Mouse (Mus musculus) CH12.LX (cell line): ENCODE results near the gene Ms4a14. TPM values are rescaled to one million over a fixed set of nuclear protein-coding genes. Genes with fewer than 3 reads are reported as not detected.
"Not testable (repeated sequence)": the region's sequence is repeated elsewhere in the genome, so short reads cannot be mapped to it uniquely, and the experiment has no call there.

Experiments
- DNase-seq: peaks from one replicate; pipeline ENCODE4 v3.0.0-alpha.2; 2013; ENCODE audit errors: extremely low read depth
- H3K27ac ChIP-seq: 2 replicates; pipeline ENCODE4 v1.5.1; 2012; ENCODE audit warnings: low read depth, mild to moderate bottlenecking, control low read depth, moderate library complexity; ENCODE audit not compliant: insufficient read depth
- H3K27me3 ChIP-seq: replicated peaks from 2 replicates; pipeline ENCODE3; 2012; ENCODE audit warnings: inconsistent platforms
- H3K36me3 ChIP-seq, 2 experiments: replicated peaks in 1 of 2; 2 replicates each; pipeline versions ENCODE3 to v1.6.1; 2012; ENCODE audit warnings: inconsistent platforms in 1 of 2, low read length in 1 of 2, mild to moderate bottlenecking in 1 of 2, mixed read lengths in 1 of 2, moderate library complexity in 1 of 2; ENCODE audit not compliant: control insufficient read depth in 1 of 2, insufficient read depth in 1 of 2
- H3K4me1 ChIP-seq, 2 experiments: 2 replicates each; pipeline ENCODE4 v1.6.1; 2012; ENCODE audit warnings: inconsistent platforms in 1 of 2, moderate library complexity in 1 of 2; ENCODE audit not compliant: insufficient read depth in 2 of 2, control insufficient read depth in 1 of 2
- H3K4me2 ChIP-seq: 2 replicates; pipeline ENCODE4 v1.6.1; 2012; ENCODE audit warnings: low read depth, mild to moderate bottlenecking, control low read depth; ENCODE audit not compliant: poor library complexity, insufficient read depth, severe bottlenecking
- H3K4me3 ChIP-seq, 3 experiments: fragments of 150-350 bp in 1 of 3; sonication (generic) in 1 of 3; replicated peaks in 1 of 3; 2 replicates each; pipeline versions ENCODE3 to v1.5.1; 2011 to 2012; ENCODE audit warnings: low read depth in 2 of 3, low read length in 2 of 3, mild to moderate bottlenecking in 2 of 3, moderate library complexity in 2 of 3, control low read depth in 1 of 3, improper control_type of control experiment in 1 of 3, inconsistent platforms in 1 of 3, mixed read lengths in 1 of 3; ENCODE audit not compliant: poor library complexity in 1 of 3
- H3K79me2 ChIP-seq: replicated peaks from 2 replicates; pipeline ENCODE4 v1.6.1; 2012; ENCODE audit warnings: mild to moderate bottlenecking, moderate library complexity; ENCODE audit not compliant: control insufficient read depth, poor library complexity, insufficient read depth, severe bottlenecking; ENCODE audit errors: extremely low read depth
- H3K9ac ChIP-seq: 2 replicates; pipeline ENCODE4 v1.6.1; 2012; ENCODE audit warnings: low read depth, mild to moderate bottlenecking, control low read depth, moderate library complexity; ENCODE audit not compliant: insufficient read depth
- H3K9me3 ChIP-seq: replicated peaks from 2 replicates; pipeline ENCODE3; 2012; ENCODE audit warnings: low read length, inconsistent platforms, mixed read lengths
- IRF4 ChIP-seq: IDR thresholded peaks from 2 replicates; pipeline ENCODE4 v1.6.1; 2014; ENCODE audit warnings: low read depth, mild to moderate bottlenecking, inconsistent platforms, low read length, improper control_type of control experiment
- KAT2A ChIP-seq: IDR thresholded peaks from 2 replicates; pipeline ENCODE4 v1.6.1; 2012; ENCODE audit warnings: low read length, improper control_type of control experiment, inconsistent platforms; ENCODE audit not compliant: insufficient replicate concordance
- MAFK ChIP-seq: IDR thresholded peaks from 2 replicates; pipeline ENCODE4 v1.6.1; 2011; ENCODE audit warnings: low read length, improper control_type of control experiment; ENCODE audit not compliant: insufficient replicate concordance
- RCOR1 ChIP-seq: conservative IDR thresholded peaks from 2 replicates; pipeline ENCODE4 v1.6.1; 2012; ENCODE audit warnings: low read depth, mild to moderate bottlenecking, inconsistent platforms, low read length, improper control_type of control experiment
- SMC3 ChIP-seq: IDR thresholded peaks from 2 replicates; pipeline ENCODE4 v1.6.1; 2011; ENCODE audit warnings: low read depth, low read length, improper control_type of control experiment
- dilution Hi-C: fragments of 300-500 bp; cut with MboI; formaldehyde crosslinking; loops from 2 replicates; pipeline ENCODE4 v1.14.3; 2020; ENCODE audit warnings: low sequenced_read_pairs; ENCODE audit not compliant: extremely low pct_unique_long_range_greater_than_20kb, extremely low pct_ligation_motif_present
- in situ Hi-C: fragments of 300-500 bp; cut with MboI; formaldehyde crosslinking; loops from 3 replicates; pipeline ENCODE4 v1.14.3; 2019; ENCODE audit warnings: low sequenced_read_pairs, low pct_ligation_motif_present, low pct_unique_long_range_greater_than_20kb, mixed read lengths
- polyA plus RNA-seq: library from polyadenylated mRNA; unstranded; fragments of >175 nt; gene quantifications from 2 replicates; pipeline ENCODE4 v1.2.1, GENCODE M21; 2012; ENCODE audit warnings: low read depth; ENCODE audit not compliant: insufficient read length
- total RNA-seq, 2 experiments: library from RNA; depleted of rRNA; stranded (reverse); fragments of 300-350 nt in 1 of 2; fragments of >200 nt in 1 of 2; gene quantifications; 2 replicates each; pipeline ENCODE4 v1.2.3; 2012 to 2014

Gene Ms4a14
- total and polyA plus RNA-seq, 3 experiments: 0.17 TPM; not detected in 2

DNA sequence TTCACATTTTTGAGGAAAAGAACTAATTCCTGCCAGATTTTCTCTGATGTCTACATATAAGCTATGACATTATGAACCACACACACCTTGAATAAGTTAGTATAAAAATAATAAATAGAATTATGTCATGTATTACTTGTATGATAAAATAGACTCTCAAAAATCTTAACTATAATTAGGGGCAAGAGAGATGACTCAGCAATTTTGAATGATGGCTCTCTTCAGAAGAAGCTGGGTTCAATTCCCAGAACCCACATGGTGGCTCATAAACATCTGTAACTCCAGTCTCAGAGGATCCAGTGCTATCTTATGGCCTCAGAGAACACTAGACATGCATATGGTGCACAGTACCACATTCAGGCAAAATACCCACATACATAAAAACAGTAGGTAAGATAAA, 5.4 kb downstream of the Ms4a14 start:
- Histone ChIP-seq H3K27ac (no peak overlapping the region), H3K4me2 (no peak overlapping the region), H3K9me3 (no peaks in the 10 kb centered on the region)
- no peak for DNase-seq
- no peak for TF ChIP-seq IRF4
- TF ChIP-seq MAFK: peak; percentile 86
- TF ChIP-seq KAT2A: no peak
- TF ChIP-seq, all 38 proteins: peak for 1
- in situ Hi-C loops (no loop called here), dilution Hi-C loops (no loop called here)
- H3K4me3 ChIP-seq: no peak overlapping the region
- H3K36me3 ChIP-seq: no peaks in the 10 kb centered on the region
- no peaks in the 10 kb centered on the region for H3K27me3 ChIP-seq
- no peak overlapping the region for H3K9ac ChIP-seq
- peaks cover 0 to 4% of the 10 kb centered on the region in 2 experiments; a peak in 1 of 4 replicates for H3K4me1 ChIP-seq
- no peaks in the 10 kb centered on the region for H3K79me2 ChIP-seq

DNA sequence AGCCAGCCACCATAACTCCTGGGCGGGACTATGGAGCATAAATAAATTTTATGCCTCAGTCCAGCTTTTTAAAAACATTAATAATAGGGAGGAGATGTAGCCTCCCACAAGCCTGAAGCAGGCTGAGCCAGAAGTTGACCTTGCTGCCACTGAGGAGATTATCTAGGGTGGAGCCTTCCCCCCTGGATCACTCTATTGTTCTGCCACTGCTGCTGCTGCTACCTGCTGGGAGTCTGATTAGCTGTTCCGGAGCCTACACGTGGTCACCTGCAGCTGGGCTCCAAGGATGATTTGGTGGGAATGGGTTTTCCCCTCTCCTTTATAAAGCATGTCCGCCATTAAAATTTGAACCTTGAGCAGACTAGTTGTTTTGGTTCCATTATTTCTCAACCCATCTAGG, 14.7 kb downstream of the Ms4a14 start:
- DNase-seq, H3K27ac ChIP-seq, H3K4me3 ChIP-seq: not testable (repeated sequence)

DNA sequence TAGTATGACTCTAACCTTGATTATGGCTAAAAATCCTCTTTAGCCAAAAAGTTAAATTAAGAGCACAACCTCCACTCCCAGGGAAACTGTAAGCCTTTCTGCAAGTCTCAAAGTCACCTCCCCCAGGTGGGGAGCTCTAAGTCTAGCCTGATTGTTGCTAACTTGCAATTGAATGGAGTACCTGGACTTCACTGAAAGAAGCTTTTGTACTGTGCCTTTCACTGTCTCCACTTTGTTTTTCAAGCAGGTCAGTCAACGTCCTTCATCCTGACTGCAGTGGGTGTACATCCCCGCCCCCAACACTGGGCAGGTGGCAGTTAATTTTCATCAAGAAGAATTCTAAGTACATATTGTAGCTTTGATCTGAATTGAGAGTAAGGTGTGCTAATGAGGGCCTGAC, 15.3 kb downstream of the Ms4a14 start:
- TF ChIP-seq SMC3: no peak
- TF ChIP-seq, all 38 proteins: peak for 0
- dilution Hi-C loops: no loop called here
- Histone ChIP-seq H3K4me2 (no peak overlapping the region), H3K4me3 (no peak overlapping the region), H3K9me3 (no peaks in the 10 kb centered on the region), H3K27me3 (no peaks in the 10 kb centered on the region), H3K79me2 (no peaks in the 10 kb centered on the region), H3K36me3 (no peaks in the 10 kb centered on the region), H3K4me1 (no peaks in the 10 kb centered on the region), H3K27ac (no peak overlapping the region), H3K9ac (no peak overlapping the region)
- no peak for DNase-seq
- in situ Hi-C loops: no loop called here

More for the DNA sequence above, 14.7 kb downstream of the Ms4a14 start:
- H3K27me3 ChIP-seq, in situ Hi-C loops, H3K79me2 ChIP-seq, H3K4me1 ChIP-seq, H3K36me3 ChIP-seq, H3K4me2 ChIP-seq, dilution Hi-C loops, H3K9ac ChIP-seq, H3K9me3 ChIP-seq: not testable (repeated sequence)

DNA sequence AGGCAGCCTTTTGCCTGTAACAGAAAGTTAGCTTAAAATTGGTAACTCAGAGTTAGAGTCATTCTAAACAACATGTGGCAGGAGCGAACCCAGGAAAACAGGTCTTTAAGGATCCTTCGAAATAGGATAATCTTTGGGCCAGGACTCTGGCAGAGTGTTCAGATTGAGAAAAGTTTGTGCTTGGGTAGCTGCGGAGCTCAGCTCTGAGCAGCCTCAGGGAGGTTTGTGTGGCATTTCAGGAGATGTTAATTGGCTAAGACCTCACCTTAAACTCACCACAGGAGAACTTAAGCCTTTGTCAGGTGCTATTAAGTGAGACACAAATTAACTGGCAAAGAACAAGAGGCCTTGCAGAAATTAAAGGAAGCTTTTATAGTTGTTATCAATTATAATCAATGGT, 20.6 kb downstream of the Ms4a14 start:
- H3K36me3 ChIP-seq: not testable (repeated sequence)

More for the DNA sequence above, 20.6 kb downstream of the Ms4a14 start:
- DNase-seq: peak; percentile 21
- TF ChIP-seq RCOR1: 0 out of 2 replicates have a peak, but pooled peaks have one; percentile 14
- TF ChIP-seq, all 38 proteins: peak for 1; not testable (repeated sequence) for 37
- peak overlapping the region; percentile 43; the same call in 1 of the 2 replicates for H3K9ac ChIP-seq
- H3K4me2 ChIP-seq: peak overlapping the region; percentile 9
- H3K9me3 ChIP-seq, H3K27ac ChIP-seq, in situ Hi-C loops, dilution Hi-C loops, H3K79me2 ChIP-seq, H3K27me3 ChIP-seq, H3K4me1 ChIP-seq: not testable (repeated sequence)
- peak overlapping the region in 1 of 3 experiments; percentile 15 for H3K4me3 ChIP-seq
